Mouse (Mus musculus) cerebellum, adult 9-10 months (tissue): ENCODE data around the gene L3mbtl3.

Source experiments
- DNase-seq: peaks from one replicate; pipeline ENCODE4 v3.0.0; 2022

L3mbtl3 gene

DNA sequence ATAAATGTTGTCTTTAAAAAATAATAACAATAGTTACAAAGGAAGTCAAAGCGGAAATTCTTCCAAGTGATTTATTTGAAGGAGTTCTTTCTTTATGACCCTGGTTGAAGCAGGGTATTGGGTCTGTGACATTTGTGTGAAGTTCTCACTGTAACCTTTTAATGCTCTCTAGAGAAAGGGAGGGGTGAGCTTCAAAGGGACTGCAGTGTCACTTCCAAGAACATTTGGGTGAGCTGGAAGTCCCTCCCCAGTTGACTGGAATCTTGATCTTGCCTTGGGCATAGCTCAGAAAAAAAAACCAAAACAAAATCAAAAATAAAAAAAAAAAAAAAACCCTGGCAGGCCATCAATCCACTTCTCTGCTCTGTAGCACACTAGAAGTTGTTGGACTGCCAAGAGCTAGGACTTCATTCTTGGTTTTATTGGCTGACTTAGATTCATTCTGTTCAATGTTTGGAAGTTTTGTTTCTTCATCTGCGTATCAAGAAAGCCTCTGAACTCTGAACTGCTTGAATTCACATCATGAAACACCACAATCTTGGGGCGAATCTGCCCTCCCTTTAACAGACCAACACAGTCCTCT lies 143.6 kb downstream of the L3mbtl3 start:
- no peak for DNase-seq

DNA sequence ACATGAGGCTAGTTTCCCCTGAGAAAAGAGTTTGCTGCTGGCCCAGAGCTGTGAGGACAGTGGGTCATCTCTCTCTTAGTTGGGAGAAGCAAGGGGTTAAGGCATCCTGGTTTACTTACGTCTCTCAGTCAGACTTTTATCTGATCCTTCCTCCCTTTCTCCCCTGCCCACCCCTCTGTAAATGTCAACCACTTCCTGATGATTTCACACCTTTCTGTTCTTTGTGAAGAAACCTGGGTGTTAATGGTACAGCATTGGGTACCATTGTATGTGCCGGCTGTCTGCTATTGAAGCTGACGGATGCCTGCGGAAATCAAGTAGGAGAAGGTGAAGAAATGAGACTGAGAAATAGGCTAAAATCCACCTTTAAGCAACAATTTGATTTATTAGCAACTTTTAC lies 146.3 kb downstream of the L3mbtl3 start, which contains the start of gene Samd3:
Gene Samd3 (plus strand): TSS at position 220 of the 400 bp plus-strand sequence.
- no peak for DNase-seq

DNA sequence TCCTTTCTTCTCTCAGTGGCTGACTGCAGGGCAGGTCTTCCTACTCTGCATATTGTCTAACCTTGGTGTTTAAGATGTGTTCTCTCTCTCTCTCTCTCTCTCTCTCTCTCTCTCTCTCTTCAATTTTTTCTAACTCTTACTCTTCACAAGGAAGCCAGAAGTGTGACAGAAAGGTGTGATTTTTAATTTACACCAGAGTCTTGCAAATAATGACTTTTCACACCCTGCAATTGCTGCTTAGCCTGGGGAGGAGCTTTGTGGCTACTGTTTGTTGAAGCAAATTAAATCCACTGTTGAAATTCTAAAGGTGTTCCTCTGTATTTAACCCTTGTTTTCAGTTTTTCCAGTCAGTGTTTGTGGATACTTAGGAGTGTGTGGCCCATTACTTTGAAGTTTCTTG lies 147.6 kb downstream of the L3mbtl3 start:
- DNase-seq = no peak

DNA sequence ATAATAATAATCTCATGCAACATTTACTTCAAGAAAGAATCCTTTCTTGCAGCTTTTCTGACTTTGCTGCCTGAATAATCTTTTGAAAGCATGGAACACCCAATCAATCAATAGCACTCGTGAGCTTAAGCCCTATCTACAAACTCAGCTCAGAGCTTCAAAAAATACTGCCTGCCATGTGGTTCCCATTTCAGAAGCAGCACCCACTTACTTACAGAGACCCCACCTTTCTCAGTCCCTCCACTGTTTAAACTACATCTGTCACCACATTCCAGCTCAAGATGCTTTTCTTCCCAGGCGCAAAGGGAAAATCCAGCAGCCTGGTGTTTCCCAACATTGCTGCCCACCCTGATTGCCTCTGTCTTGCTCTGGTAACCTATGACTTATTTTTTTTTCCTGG lies 149.0 kb downstream of the L3mbtl3 start:
- no peak for DNase-seq

DNA sequence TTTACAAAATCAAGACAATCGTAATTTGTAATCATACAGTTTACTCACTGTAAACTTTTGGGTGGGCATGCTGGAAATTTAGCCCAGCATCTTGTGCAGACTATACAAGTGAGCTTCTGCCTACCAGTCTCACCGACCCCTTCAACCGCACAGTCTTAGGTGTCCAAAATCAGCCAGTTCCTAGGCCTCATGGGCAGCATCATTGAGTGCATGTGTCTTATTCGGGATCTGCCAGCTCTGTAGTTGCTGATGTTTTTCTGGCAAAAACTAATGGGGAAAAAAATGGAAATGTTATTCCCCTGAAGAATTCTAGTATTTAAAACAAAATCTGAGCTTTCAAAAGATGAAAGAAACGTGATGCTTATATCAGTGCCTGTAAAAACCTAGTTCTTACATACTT lies 149.5 kb downstream of the L3mbtl3 start:
- DNase-seq = no peak
